Mouse (Mus musculus) midbrain, embryonic 11.5 days (tissue): ENCODE data around the gene Adarb1. TPM values are rescaled to one million over a fixed set of nuclear protein-coding genes. Genes with fewer than 3 reads are reported as not detected.
"Not testable (repeated sequence)": the region's sequence is repeated elsewhere in the genome, so short reads cannot be mapped to it uniquely, and the experiment has no call there.

ENCODE experiments used
- ATAC-seq: fragments of 200-750 bp; cut with Nextera tagmentation; 2 replicates; pipeline ENCODE4 v1.8.0; 2017; ENCODE audit warnings: moderate TSS enrichment, moderate library complexity; ENCODE audit not compliant: low FRiP score
- DNase-seq: peaks from one replicate; pipeline ENCODE4 v3.0.0; 2015; ENCODE audit warnings: low spot score; ENCODE audit errors: missing footprints
- H3K27ac ChIP-seq: fragments of 300-500 bp; sonication (generic); 2 replicates; pipeline ENCODE4 v1.5.1; 2014; ENCODE audit warnings: low read depth, low read length
- H3K27me3 ChIP-seq: fragments of 300-500 bp; sonication (generic); 2 replicates; pipeline ENCODE4 v1.6.1; 2014; ENCODE audit warnings: mild to moderate bottlenecking, low read length, moderate library complexity, mixed read lengths; ENCODE audit not compliant: control insufficient read depth, insufficient read depth
- H3K36me3 ChIP-seq: fragments of 300-500 bp; sonication (generic); 2 replicates; pipeline ENCODE4 v1.6.1; 2014; ENCODE audit warnings: mild to moderate bottlenecking, low read length, moderate library complexity, mixed read lengths; ENCODE audit not compliant: control insufficient read depth, insufficient read depth
- H3K4me1 ChIP-seq: fragments of 300-500 bp; sonication (generic); 2 replicates; pipeline ENCODE4 v1.6.1; 2014; ENCODE audit warnings: low read length; ENCODE audit not compliant: control insufficient read depth, insufficient read depth
- H3K4me2 ChIP-seq: fragments of 300-500 bp; sonication (generic); 2 replicates; pipeline ENCODE4 v1.6.1; 2014; ENCODE audit warnings: mild to moderate bottlenecking, moderate library complexity
- H3K4me3 ChIP-seq: fragments of 300-500 bp; sonication (generic); 2 replicates; pipeline ENCODE4 v1.5.1; 2014; ENCODE audit warnings: low read depth, low read length
- H3K9ac ChIP-seq: fragments of 300-500 bp; sonication (generic); 2 replicates; pipeline ENCODE4 v1.6.1; 2014; ENCODE audit warnings: low read length
- H3K9me3 ChIP-seq: fragments of 300-500 bp; sonication (generic); 2 replicates; pipeline ENCODE4 v1.6.1; 2016; ENCODE audit warnings: low read length; ENCODE audit not compliant: control insufficient read depth
- WGBS: fragments of 180-500 bp; shearing (Covaris S2); extraction: QIAGEN DNeasy Blood & Tissue Kit; methylation state at CpG from one replicate; pipeline ENCODE4 v1.1.7; 2014; 5-methylcytosine and 5-hydroxymethylcytosine counted together
- polyA plus RNA-seq: library from polyadenylated mRNA; unstranded; fragments of >200 nt; fragmentation: Nextera tagmentation; extraction: Ambion mirVana; gene quantifications from 2 replicates; pipeline ENCODE4 v1.2.1, GENCODE M21; 2014

The Adarb1 gene
- polyA plus RNA-seq, 1 experiment from 2014 or later: 5.8 TPM

DNA sequence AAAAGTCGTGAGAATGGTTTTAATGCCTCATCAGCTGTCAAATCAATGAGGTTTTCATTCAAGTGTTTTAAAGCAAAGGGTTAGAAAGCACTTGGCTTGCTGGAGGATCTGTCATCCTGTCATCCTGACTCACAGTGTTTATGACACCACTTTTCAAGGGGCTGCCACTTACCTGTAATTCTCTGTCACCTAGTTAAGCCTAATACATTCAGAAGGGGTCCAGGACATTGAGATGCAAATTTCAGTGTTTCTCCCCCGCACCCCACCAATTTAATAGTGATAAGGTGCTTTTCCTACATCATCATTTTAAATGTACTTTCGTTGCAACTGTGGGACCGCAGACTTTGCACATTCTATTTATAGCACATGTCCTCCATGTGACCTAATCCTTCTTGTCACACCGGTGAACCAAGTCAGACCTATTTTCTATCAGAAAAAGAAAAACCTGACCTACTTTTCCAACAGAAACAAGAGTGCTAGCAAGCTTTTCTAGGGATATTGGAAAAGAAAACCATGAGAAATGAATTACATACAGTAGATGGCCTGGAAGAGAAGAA, 129.4 kb downstream of the Adarb1 start:
- Histone ChIP-seq H3K9ac (no peak overlapping the region), H3K36me3 (no peaks in the 10 kb centered on the region), H3K27me3 (no peaks in the 10 kb centered on the region), H3K4me3 (no peak overlapping the region), H3K4me1 (no peaks in the 10 kb centered on the region), H3K27ac (no peak overlapping the region), H3K9me3 (no peaks in the 10 kb centered on the region), H3K4me2 (no peak overlapping the region)
- ATAC-seq: no peak
- no peak for DNase-seq
- WGBS: 80% methylated on average over 5 of the region's 5 CpGs

DNA sequence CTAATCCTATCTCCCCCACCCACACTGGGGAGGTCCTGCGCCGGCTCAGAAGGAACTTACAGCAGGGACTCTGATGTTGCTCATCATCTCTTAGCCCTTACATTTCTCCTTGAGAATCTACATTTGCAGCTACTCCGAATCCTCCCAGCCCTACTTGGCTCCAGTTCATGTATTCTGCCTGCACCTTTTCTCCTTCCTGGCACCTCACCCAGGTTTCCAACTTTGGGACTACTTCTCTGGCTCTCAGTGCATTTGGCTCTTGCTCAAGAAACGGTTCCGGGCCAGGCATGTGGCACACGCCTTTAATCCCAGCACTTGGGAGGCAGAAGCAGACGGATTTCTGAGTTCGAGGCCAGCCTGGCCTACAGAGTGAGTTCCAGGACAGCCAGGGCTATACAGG, 130.4 kb downstream of the Adarb1 start:
- no peaks in the 10 kb centered on the region for H3K27me3 ChIP-seq
- H3K9ac ChIP-seq: no peak overlapping the region
- no peaks in the 10 kb centered on the region for H3K36me3 ChIP-seq
- 86% methylated on average over 8 of the region's 8 CpGs for WGBS
- no peak overlapping the region for H3K4me2 ChIP-seq
- no peaks in the 10 kb centered on the region for H3K4me1 ChIP-seq
- no peak for DNase-seq
- ATAC-seq: no peak
- H3K4me3 ChIP-seq: no peak overlapping the region
- no peak overlapping the region for H3K27ac ChIP-seq
- no peaks in the 10 kb centered on the region for H3K9me3 ChIP-seq

DNA sequence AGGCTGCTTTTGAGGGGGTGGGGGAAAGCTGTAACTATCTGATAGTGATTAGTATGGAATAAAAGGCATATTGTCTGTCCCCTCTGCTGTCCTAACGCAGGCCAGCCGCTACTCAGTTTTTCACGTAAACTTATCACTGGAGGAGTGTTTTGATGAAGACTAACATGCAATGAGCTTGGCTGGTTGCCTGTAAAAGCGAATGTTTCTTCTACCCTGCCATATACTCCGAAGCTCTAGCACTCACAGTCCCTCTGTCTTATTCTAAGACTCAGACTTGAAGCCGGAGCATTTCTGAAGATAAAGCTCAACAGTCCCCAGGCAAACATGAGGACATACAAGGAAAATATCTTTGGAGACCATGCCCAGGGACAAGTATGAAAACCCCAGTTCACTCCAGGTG, 133.2 kb downstream of the Adarb1 start:
- H3K9me3 ChIP-seq: no peaks in the 10 kb centered on the region
- WGBS: 85% methylated on average over 6 of the region's 6 CpGs

DNA sequence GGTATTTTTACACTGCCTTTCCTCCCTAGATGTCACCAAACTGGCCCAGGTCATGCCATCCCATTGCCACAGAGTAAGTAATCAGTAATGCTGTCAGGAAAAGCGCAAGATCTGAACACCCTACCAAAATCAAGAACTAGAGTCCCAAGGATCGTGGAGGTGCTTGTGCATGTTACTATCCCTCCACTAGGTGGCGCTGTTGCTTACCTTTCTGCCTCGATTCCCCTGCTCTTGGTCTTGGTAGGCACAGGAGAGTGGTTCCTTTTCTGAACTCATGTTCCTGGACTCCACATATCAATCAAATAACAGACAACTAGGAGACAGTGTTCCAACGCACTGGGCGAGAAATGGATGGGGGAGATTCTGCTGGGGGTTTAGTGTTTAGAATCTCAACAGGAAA, 135.2 kb downstream of the Adarb1 start:
- H3K36me3 ChIP-seq: no peaks in the 10 kb centered on the region
- no peak overlapping the region for H3K27ac ChIP-seq
- ATAC-seq (no peak), DNase-seq (peak; percentile 92)
- no peaks in the 10 kb centered on the region for H3K4me1 ChIP-seq
- no peak overlapping the region for H3K4me3 ChIP-seq
- 18% methylated on average over 6 of the region's 6 CpGs for WGBS
- H3K4me2 ChIP-seq: no peak overlapping the region
- H3K27me3 ChIP-seq: no peaks in the 10 kb centered on the region
- H3K9ac ChIP-seq: no peak overlapping the region
- H3K9me3 ChIP-seq: no peaks in the 10 kb centered on the region

More for the DNA sequence above, 133.2 kb downstream of the Adarb1 start:
- no peak overlapping the region for H3K9ac ChIP-seq
- H3K4me2 ChIP-seq: no peak overlapping the region
- no peak overlapping the region for H3K4me3 ChIP-seq
- H3K36me3 ChIP-seq: no peaks in the 10 kb centered on the region
- DNase-seq (no peak), ATAC-seq (no peak)
- H3K27me3 ChIP-seq: no peaks in the 10 kb centered on the region
- no peak overlapping the region for H3K27ac ChIP-seq
- H3K4me1 ChIP-seq: no peaks in the 10 kb centered on the region

DNA sequence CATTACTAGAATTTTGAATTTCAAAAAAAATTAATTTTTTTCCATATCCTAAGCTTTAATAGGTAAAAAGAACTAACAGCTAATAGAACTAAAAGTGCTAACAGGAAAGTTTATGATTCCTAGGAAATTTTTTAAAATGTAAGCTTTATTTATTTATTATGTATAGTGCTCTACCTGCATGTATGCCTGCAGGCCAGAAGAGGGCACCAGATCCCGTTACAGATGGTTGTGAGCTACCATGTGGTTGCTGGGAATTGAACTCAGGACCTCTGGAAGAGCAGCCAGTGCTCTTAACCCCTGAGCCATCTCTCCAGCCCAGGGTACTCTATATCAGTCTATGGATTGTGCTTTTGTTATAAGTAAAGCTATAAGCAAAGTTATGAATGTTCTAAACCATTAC, 136.0 kb downstream of the Adarb1 start:
- not testable (repeated sequence) for H3K36me3 ChIP-seq, H3K9ac ChIP-seq, H3K4me1 ChIP-seq, H3K27ac ChIP-seq, H3K27me3 ChIP-seq, H3K9me3 ChIP-seq, H3K4me3 ChIP-seq, ATAC-seq, DNase-seq, H3K4me2 ChIP-seq
- WGBS: 71% methylated on average over 1 of the region's 1 CpGs

DNA sequence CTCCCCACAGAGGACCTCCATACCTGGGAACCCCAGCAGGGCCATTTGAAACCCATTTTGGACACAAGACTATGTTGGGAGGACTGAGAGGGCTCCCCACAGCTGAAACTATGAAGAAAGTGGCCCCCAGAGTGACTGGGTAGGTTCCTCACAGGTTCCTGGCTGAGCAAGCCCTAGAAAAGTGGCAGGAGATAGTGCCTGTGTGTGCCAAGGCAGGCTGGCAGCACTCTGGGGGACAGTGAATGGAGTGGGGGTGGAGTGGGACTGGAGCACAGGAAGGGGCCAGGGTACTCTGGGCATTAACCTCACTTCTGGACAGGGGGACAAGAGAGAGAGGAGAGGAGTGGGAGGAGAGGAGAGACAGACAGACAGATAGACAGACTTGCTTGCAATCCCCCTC, 144.3 kb downstream of the Adarb1 start:
- H3K4me2 ChIP-seq: no peak overlapping the region
- peaks cover 4% of the 10 kb centered on the region; the same call in 1 of the 2 replicates for H3K36me3 ChIP-seq
- H3K4me3 ChIP-seq: no peak overlapping the region
- no peaks in the 10 kb centered on the region for H3K27me3 ChIP-seq
- H3K27ac ChIP-seq: no peak overlapping the region
- H3K4me1 ChIP-seq: no peaks in the 10 kb centered on the region
- no peaks in the 10 kb centered on the region for H3K9me3 ChIP-seq
- no peak overlapping the region for H3K9ac ChIP-seq
- DNase-seq: no peak
- no peak for ATAC-seq

DNA sequence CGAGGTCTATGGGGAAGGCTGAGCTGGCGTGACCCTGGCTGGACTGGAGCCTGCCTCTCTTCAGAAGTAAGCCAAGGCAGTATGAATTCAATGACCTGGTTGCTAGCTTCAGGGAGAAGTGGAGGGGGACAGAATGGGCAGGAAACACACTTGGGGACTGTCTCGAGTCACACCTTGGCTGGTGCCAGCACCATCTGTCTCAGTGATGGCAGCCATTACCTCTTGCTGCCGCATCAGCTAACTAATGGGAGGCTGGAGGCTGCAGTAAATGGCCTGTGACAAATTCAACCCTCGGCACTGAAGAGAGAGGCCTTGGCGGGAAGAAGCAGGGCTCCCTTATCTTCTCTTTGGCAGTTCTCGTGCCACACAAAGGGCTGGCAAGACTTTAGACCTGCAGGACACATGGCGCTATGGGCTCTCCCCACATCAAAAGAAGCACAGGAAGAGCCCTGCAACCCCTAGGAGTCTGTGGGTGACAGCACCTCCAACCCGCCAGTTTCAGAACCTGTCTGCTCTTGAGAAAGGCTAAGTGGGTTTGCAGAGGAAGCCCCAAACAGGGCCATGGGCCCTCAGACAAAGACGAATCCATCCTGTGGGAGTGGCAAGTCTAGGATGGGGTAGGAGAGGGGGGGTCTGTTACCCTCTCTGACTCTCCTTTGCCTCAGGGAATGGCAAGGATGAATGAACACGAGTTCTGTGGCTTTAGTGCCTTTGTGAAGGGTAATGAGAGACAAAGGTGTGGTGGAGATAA, 144.9 kb downstream of the Adarb1 start:
- H3K9me3 ChIP-seq: no peaks in the 10 kb centered on the region
- 68% methylated on average over 11 of the region's 11 CpGs for WGBS
- H3K4me2 ChIP-seq: no peak overlapping the region
- H3K4me3 ChIP-seq: no peak overlapping the region
- ATAC-seq (no peak), DNase-seq (peak; percentile 73)
- H3K9ac ChIP-seq: no peak overlapping the region
- H3K4me1 ChIP-seq: no peaks in the 10 kb centered on the region
- H3K27me3 ChIP-seq: no peaks in the 10 kb centered on the region
- H3K36me3 ChIP-seq: peaks cover 7% of the 10 kb centered on the region
- no peak overlapping the region for H3K27ac ChIP-seq

DNA sequence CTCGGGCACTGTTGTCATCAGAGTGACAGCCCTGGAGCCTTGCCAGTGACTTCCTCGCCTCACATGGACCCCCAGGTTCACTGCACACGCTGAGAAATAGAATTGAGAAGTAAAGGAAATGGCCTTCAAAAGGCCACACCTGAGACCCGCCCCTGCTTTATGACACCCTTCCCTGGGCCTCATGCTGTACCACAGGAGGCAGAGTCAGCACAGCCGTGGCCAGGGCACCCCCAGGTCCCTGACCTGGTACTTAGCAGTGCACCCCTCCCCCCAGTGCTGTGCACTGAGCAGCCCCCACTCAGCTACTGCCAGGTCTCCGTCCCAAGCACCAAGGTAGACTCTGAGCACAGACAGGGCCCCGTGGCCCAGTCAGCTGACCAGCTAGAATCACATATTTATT, 148.9 kb downstream of the Adarb1 start:
- no peak for ATAC-seq
- Histone ChIP-seq H3K9me3 (no peaks in the 10 kb centered on the region), H3K27me3 (no peaks in the 10 kb centered on the region), H3K36me3 (peaks cover 32% of the 10 kb centered on the region), H3K4me2 (no peak overlapping the region), H3K27ac (no peak overlapping the region), H3K4me3 (no peak overlapping the region), H3K9ac (no peak overlapping the region), H3K4me1 (no peaks in the 10 kb centered on the region)
- DNase-seq: no peak
- WGBS: 90% methylated on average over 7 of the region's 7 CpGs

DNA sequence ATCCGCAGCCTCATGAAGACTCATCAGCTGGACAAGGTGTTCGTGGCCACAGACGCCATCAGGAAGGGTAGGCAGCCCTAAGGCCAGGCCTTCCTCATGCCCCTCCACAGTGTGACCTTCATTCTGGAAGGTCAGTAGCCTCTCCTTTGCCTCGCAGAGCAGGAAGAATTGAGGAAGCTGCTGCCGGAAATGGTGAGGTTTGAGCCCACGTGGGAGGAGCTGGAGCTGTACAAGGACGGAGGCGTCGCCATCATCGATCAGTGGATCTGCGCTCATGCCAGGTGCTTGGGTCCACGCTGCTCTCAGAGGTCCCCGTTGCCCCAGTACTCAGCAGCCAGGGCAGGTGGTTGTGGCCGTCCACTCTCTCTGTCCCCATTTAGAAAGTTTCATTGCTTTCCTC, 151.0 kb downstream of the Adarb1 start:
- no peaks in the 10 kb centered on the region for H3K27me3 ChIP-seq
- H3K36me3 ChIP-seq: peaks cover 32% of the 10 kb centered on the region
- H3K27ac ChIP-seq: no peak overlapping the region
- no peak overlapping the region for H3K4me2 ChIP-seq
- no peaks in the 10 kb centered on the region for H3K4me1 ChIP-seq
- H3K9ac ChIP-seq: no peak overlapping the region
- no peaks in the 10 kb centered on the region for H3K9me3 ChIP-seq
- 90% methylated on average over 14 of the region's 14 CpGs for WGBS
- no peak overlapping the region for H3K4me3 ChIP-seq
- ATAC-seq: no peak
- peak; percentile 2 for DNase-seq
